ENCODE assay signal across 19 mouse cellular contexts in genomic region chr10:68440515-68440914, GRCm38 (mm10).
DNase-seq lines count a peak whose midpoint lies in the region; ATAC-seq and TF ChIP-seq lines count a peak whose summit lies in the region.
"Had no signal": no experiment of that assay in that cellular context is flagged by ENCODE, and none has a peak within 500 bp of the region (broad histone marks: within the 10 kb centered on the region; RNA-seq: fewer than 3 reads in every experiment).

No protein-coding gene starts in this region.

- no peak for TF ChIP-seq POLR2A in limb, embryonic 14.5 days (IDR thresholded peaks at IDR 0.05; ENCODE audit: borderline replicate concordance, extremely low read depth, insufficient read depth, insufficient read length)

- no peak overlapping the region for H3K9ac ChIP-seq in kidney, embryonic 15.5 days
- no peak overlapping the region for H3K9ac ChIP-seq in embryonic facial prominence, embryonic 15.5 days
- no peak overlapping the region for H3K9ac ChIP-seq in limb, embryonic 14.5 days (ENCODE audit: low read depth, low read length, severe bottlenecking)
- H3K9ac ChIP-seq: hindbrain, embryonic 13.5 days; intestine, embryonic 15.5 days; liver, embryonic 13.5 days; lung, embryonic 15.5 days had no signal

- peaks cover 15% of the 10 kb centered on the region for H3K4me1 ChIP-seq in kidney, embryonic 15.5 days
- peaks cover 22% of the 10 kb centered on the region for H3K4me1 ChIP-seq in embryonic facial prominence, embryonic 15.5 days
- H3K4me1 ChIP-seq in limb, embryonic 14.5 days (ENCODE audit: control insufficient read depth, insufficient read depth, low read length): peaks cover 28% of the 10 kb centered on the region

- H3K4me3 ChIP-seq in kidney, embryonic 15.5 days (replicated peaks): no peak overlapping the region
- H3K4me3 ChIP-seq in embryonic facial prominence, embryonic 15.5 days (replicated peaks): no peak overlapping the region
- no peak overlapping the region for H3K4me3 ChIP-seq in limb, embryonic 14.5 days (replicated peaks; ENCODE audit: low read length)
- H3K4me3 ChIP-seq: gastrocnemius, adult 2 months; heart, embryonic 10.5 days; hindbrain, embryonic 13.5 days; intestine, embryonic 15.5 days; liver, embryonic 13.5 days; lung, embryonic 15.5 days; midbrain, embryonic 10.5 days had no signal

- no peaks in the 10 kb centered on the region for H3K27me3 ChIP-seq in kidney, embryonic 15.5 days
- H3K27me3 ChIP-seq in embryonic facial prominence, embryonic 15.5 days: no peaks in the 10 kb centered on the region
- no peaks in the 10 kb centered on the region for H3K27me3 ChIP-seq in limb, embryonic 14.5 days (ENCODE audit: control insufficient read depth, insufficient read depth, low read length)
- H3K27me3 ChIP-seq: hindbrain, embryonic 13.5 days; intestine, embryonic 15.5 days; liver, embryonic 13.5 days; lung, embryonic 15.5 days had no signal

- DNase-seq in kidney, postnatal 10 days: no peak
- peak; percentile 26 for DNase-seq in brain, adult 2 months (ENCODE audit: low read depth, low spot score)
- peak; percentile 14 for DNase-seq in limb, embryonic 14.5 days (ENCODE audit: low spot score)
- DNase-seq in left cerebral cortex, postnatal 25 days (ENCODE audit: low spot score in 2 of 2): no peak
- no peak for DNase-seq in thymus, postnatal 0 days (ENCODE audit: low spot score)
- DNase-seq: adrenal gland, postnatal 10 days; cerebellum, adult 18-20 months; gastrocnemius, adult 2 months; liver, embryonic 13.5 days; thymus, postnatal 25 days had no signal

- no peak for ATAC-seq in kidney, embryonic 15.5 days (replicated peaks; ENCODE audit: low FRiP score)
- ATAC-seq in embryonic facial prominence, embryonic 15.5 days (ENCODE audit: insufficient number of reproducible peaks, low FRiP score, low TSS enrichment, low read depth): no peak
- ATAC-seq in limb, embryonic 14.5 days (ENCODE audit: low FRiP score, low read depth): no peak
- ATAC-seq: activated CD4-positive, CD25-positive, alpha-beta regulatory T cell, adult 4 months; intestine, embryonic 15.5 days had no signal

- no peak overlapping the region for H3K4me2 ChIP-seq in kidney, embryonic 15.5 days
- no peak overlapping the region; the same call in 1 of the 2 replicates for H3K4me2 ChIP-seq in embryonic facial prominence, embryonic 15.5 days (replicated peaks)
- peak overlapping the region; percentile 5; the same call in 1 of the 2 replicates for H3K4me2 ChIP-seq in limb, embryonic 14.5 days (replicated peaks; ENCODE audit: low read depth, low read length, severe bottlenecking)
- H3K4me2 ChIP-seq: hindbrain, embryonic 13.5 days; intestine, embryonic 15.5 days; liver, embryonic 13.5 days; lung, embryonic 15.5 days had no signal

- intact Hi-C loops in left cerebral cortex, postnatal 25 days (cut with DNase I): no loop called here

- 79% methylated on average over 8 of the region's 8 CpGs for WGBS in kidney, embryonic 15.5 days
- 28% methylated on average over 8 of the region's 8 CpGs for WGBS in embryonic facial prominence, embryonic 15.5 days
- 35% methylated on average over 8 of the region's 8 CpGs for WGBS in limb, embryonic 14.5 days

- 0 out of 2 replicates have a peak overlapping the region, but pooled peaks have one; percentile 27 for H3K27ac ChIP-seq in kidney, embryonic 15.5 days
- H3K27ac ChIP-seq in embryonic facial prominence, embryonic 15.5 days (replicated peaks): peak overlapping the region; percentile 78
- peak overlapping the region; percentile 65; the same call in 1 of the 2 replicates for H3K27ac ChIP-seq in limb, embryonic 14.5 days (replicated peaks; ENCODE audit: low read depth, low read length)
- H3K27ac ChIP-seq: gastrocnemius, adult 2 months; heart, embryonic 10.5 days; hindbrain, embryonic 13.5 days; intestine, embryonic 15.5 days; liver, embryonic 13.5 days; lung, embryonic 15.5 days; macrophage; midbrain, embryonic 10.5 days had no signal

- H3K9me3 ChIP-seq in kidney, embryonic 15.5 days (replicated peaks): no peaks in the 10 kb centered on the region
- H3K9me3 ChIP-seq in embryonic facial prominence, embryonic 15.5 days (replicated peaks): no peaks in the 10 kb centered on the region
- H3K9me3 ChIP-seq in limb, embryonic 14.5 days (ENCODE audit: control insufficient read depth, low read length): no peaks in the 10 kb centered on the region
- H3K9me3 ChIP-seq: heart, embryonic 10.5 days; hindbrain, embryonic 13.5 days; intestine, embryonic 15.5 days; liver, embryonic 13.5 days; lung, embryonic 15.5 days; midbrain, embryonic 10.5 days had no signal

- H3K36me3 ChIP-seq in kidney, embryonic 15.5 days: no peaks in the 10 kb centered on the region
- H3K36me3 ChIP-seq in embryonic facial prominence, embryonic 15.5 days: no peaks in the 10 kb centered on the region
- H3K36me3 ChIP-seq in limb, embryonic 14.5 days (ENCODE audit: control insufficient read depth, insufficient read depth, low read length): no peaks in the 10 kb centered on the region
- H3K36me3 ChIP-seq: heart, embryonic 10.5 days; hindbrain, embryonic 13.5 days; intestine, embryonic 15.5 days; liver, embryonic 13.5 days; lung, embryonic 15.5 days; midbrain, embryonic 10.5 days had no signal

Comparison
In these comparisons a context has a peak if more than half of its experiments do, and no peak if none do; other contexts are left out.
1. H3K27ac ChIP-seq: peak in every context shown above with its lines; median percentile 78 in embryonic facial prominence, embryonic 15.5 days; 65 in limb, embryonic 14.5 days; 27 in kidney, embryonic 15.5 days.
2. DNase-seq: peak in brain, adult 2 months (single experiment) and limb, embryonic 14.5 days (single experiment); none in kidney, postnatal 10 days (single experiment), left cerebral cortex, postnatal 25 days (0 of 2) and thymus, postnatal 0 days (single experiment).